Mouse (Mus musculus) MN1 (cell line): ENCODE results near the gene Dbnl.
A peak's percentile ranks its signal among the peaks of the same experiment; 100 is the strongest.

Experiments
- DNase-seq: peaks from one replicate; pipeline ENCODE4 v3.0.0-alpha.2; 2016; ENCODE audit warnings: low spot score

The Dbnl gene

GRCm38 (mm10) chr11:5788056-5789014, at the start of gene Dbnl:
Dbnl (plus strand) TSS chr11:5788488.
- DNase-seq, result peak; percentile 99

- peak; percentile 24 for DNase-seq
Measured at GRCm38 (mm10) chr11:5738888-5739632, 49.2 kb upstream of the Dbnl start.

GRCm38 (mm10) chr11:5739846-5740245, 48.4 kb upstream of the Dbnl start:
- peak; percentile 35 for DNase-seq

GRCm38 (mm10) chr11:5740599-5740964, 47.7 kb upstream of the Dbnl start:
- peak; percentile 59 for DNase-seq

GRCm38 (mm10) chr11:5740965-5741627, 47.2 kb upstream of the Dbnl start:
- peak; percentile 87 for DNase-seq

- DNase-seq, result peak; percentile 37
Measured at GRCm38 (mm10) chr11:5742106-5742505, 46.2 kb upstream of the Dbnl start.

- no peak for DNase-seq
Measured at GRCm38 (mm10) chr11:5744951-5745350, 43.3 kb upstream of the Dbnl start.

GRCm38 (mm10) chr11:5753755-5754154, 34.5 kb upstream of the Dbnl start:
- no peak for DNase-seq

GRCm38 (mm10) chr11:5761820-5762632, 26.3 kb upstream of the Dbnl start, which contains the start of gene Urgcp:
Urgcp (minus strand) TSS chr11:5762376.
- DNase-seq, result peak; percentile 98

- no peak for DNase-seq
Measured at GRCm38 (mm10) chr11:5762633-5762982, 25.7 kb upstream of the Dbnl start.

GRCm38 (mm10) chr11:5766019-5766418, 22.3 kb upstream of the Dbnl start:
- DNase-seq, result no peak

- DNase-seq, result no peak
Measured at GRCm38 (mm10) chr11:5778481-5778880, 9.8 kb upstream of the Dbnl start.

GRCm38 (mm10) chr11:5780035-5780499, 8.2 kb upstream of the Dbnl start:
- DNase-seq, result peak; percentile 65

- DNase-seq, result peak; percentile 53
Measured at GRCm38 (mm10) chr11:5782199-5782944, 5.9 kb upstream of the Dbnl start.

- no peak for DNase-seq
Measured at GRCm38 (mm10) chr11:5785732-5786131, 2.6 kb upstream of the Dbnl start.

GRCm38 (mm10) chr11:5787671-5788055, 625 bp upstream of the Dbnl start:
- no peak for DNase-seq

GRCm38 (mm10) chr11:5789071-5789753, 924 bp downstream of the Dbnl start:
- no peak for DNase-seq

- DNase-seq, result no peak
Measured at GRCm38 (mm10) chr11:5789754-5790333, 1.6 kb downstream of the Dbnl start.

GRCm38 (mm10) chr11:5790431-5790830, 2.1 kb downstream of the Dbnl start:
- DNase-seq, result no peak

- DNase-seq, result peak; percentile 81
Measured at GRCm38 (mm10) chr11:5795290-5795689, 7.0 kb downstream of the Dbnl start.
